Mouse (Mus musculus): ENCODE results near the gene Stoml1. TPM values are rescaled to one million over a fixed set of nuclear protein-coding genes. Genes with fewer than 3 reads are reported as not detected.

The Stoml1 gene
- polyA plus RNA-seq, 1 experiment: 99.9 TPM

GRCm38 (mm10) chr9:58297065-58297464 lies 44.1 kb downstream of the Stoml1 start:
- DNase-seq (ENCODE audit: extremely low spot score in 1 of 2, low spot score in 1 of 2): no peak

- no peak for DNase-seq (ENCODE audit: extremely low spot score in 1 of 2, low spot score in 1 of 2)
Observed at GRCm38 (mm10) chr9:58297961-58298477, 45.1 kb downstream of the Stoml1 start.

- no peak for DNase-seq (ENCODE audit: extremely low spot score in 1 of 2, low spot score in 1 of 2)
Observed at GRCm38 (mm10) chr9:58299356-58299799, 46.4 kb downstream of the Stoml1 start.

GRCm38 (mm10) chr9:58303115-58303514 lies 50.2 kb downstream of the Stoml1 start:
- no peak for DNase-seq (ENCODE audit: extremely low spot score in 1 of 2, low spot score in 1 of 2)

- DNase-seq (ENCODE audit: extremely low spot score in 1 of 2, low spot score in 1 of 2): no peak
Observed at GRCm38 (mm10) chr9:58303599-58304271, 50.8 kb downstream of the Stoml1 start.

- DNase-seq (ENCODE audit: extremely low spot score in 1 of 2, low spot score in 1 of 2): no peak
Observed at GRCm38 (mm10) chr9:58305686-58306085, 52.7 kb downstream of the Stoml1 start.

- DNase-seq (ENCODE audit: extremely low spot score in 1 of 2, low spot score in 1 of 2): peak in 1 of 2 experiments; percentile 41
Observed at GRCm38 (mm10) chr9:58308395-58308794, 55.4 kb downstream of the Stoml1 start.

GRCm38 (mm10) chr9:58310043-58310660 lies 57.2 kb downstream of the Stoml1 start:
- DNase-seq (ENCODE audit: extremely low spot score in 1 of 2, low spot score in 1 of 2): no peak

GRCm38 (mm10) chr9:58311191-58311910 lies 58.4 kb downstream of the Stoml1 start:
- DNase-seq (ENCODE audit: extremely low spot score in 1 of 2, low spot score in 1 of 2): no peak

Other genes starting within 250 kb of the Stoml1 start
- 5.5 and 6.1 TPM in 2 replicates for gene Cyp11a1, start 246.8 kb upstream of the Stoml1 start, polyA plus RNA-seq (2012; rRNA removed)
- 5.7 and 7.6 TPM in 2 replicates for gene Stra6, start 189.4 kb upstream of the Stoml1 start, polyA plus RNA-seq (2012; rRNA removed)
- 1.4 and 1.8 TPM in 2 replicates for gene Ccdc33, start 134.3 kb upstream of the Stoml1 start, polyA plus RNA-seq (2012; rRNA removed)
- 96.8 and 108 TPM in 2 replicates for gene Islr, start 48.9 kb upstream of the Stoml1 start, polyA plus RNA-seq (2012; rRNA removed)
- gene Islr2, start 48.8 kb upstream of the Stoml1 start, polyA plus RNA-seq (2012; rRNA removed): 38.6 and 42.5 TPM in 2 replicates
- 9.5 and 10.0 TPM in 2 replicates for gene Pml, start 3.4 kb upstream of the Stoml1 start, polyA plus RNA-seq (2012; rRNA removed)
- 4.9 and 5.3 TPM in 2 replicates for gene Loxl1, start 60.0 kb downstream of the Stoml1 start, polyA plus RNA-seq (2012; rRNA removed)
- gene Tbc1d21, start 117.3 kb downstream of the Stoml1 start, polyA plus RNA-seq (2012; rRNA removed): not detected in 2 replicates
- 158 and 162 TPM in 2 replicates for gene Insyn1, start 235.4 kb downstream of the Stoml1 start, polyA plus RNA-seq (2012; rRNA removed)